Mouse (Mus musculus): ENCODE measurements around the gene BB287469. TPM values are rescaled to one million over a fixed set of nuclear protein-coding genes. Genes with fewer than 3 reads are reported as not detected.

BB287469 gene
- polyA plus RNA-seq (2015; fragmentation: Nextera tagmentation; extraction: Ambion mirVana) = not detected in 2 replicates

DNA sequence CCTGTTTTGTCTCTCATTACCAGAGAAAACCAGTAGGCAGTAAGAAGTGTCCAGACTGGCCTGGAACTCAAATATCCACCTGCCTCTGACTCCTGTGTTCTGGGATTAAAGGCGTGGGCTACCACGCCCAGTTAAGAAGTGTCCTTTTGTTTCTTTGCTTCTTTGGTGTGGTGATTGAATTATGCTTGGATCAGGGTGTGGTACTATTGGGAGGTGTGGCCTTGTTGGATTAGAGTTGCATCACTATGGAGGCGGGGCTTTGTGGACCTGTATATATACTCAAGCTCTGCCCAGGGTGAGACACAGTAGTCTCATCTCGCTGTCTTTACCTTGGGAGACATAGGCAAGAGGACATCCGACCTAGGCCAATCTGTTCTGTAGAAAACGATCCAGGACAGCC lies at the start of gene BB287469:
BB287469 (plus strand) TSS at position 301 of the 400 bp plus-strand sequence.

DNA sequence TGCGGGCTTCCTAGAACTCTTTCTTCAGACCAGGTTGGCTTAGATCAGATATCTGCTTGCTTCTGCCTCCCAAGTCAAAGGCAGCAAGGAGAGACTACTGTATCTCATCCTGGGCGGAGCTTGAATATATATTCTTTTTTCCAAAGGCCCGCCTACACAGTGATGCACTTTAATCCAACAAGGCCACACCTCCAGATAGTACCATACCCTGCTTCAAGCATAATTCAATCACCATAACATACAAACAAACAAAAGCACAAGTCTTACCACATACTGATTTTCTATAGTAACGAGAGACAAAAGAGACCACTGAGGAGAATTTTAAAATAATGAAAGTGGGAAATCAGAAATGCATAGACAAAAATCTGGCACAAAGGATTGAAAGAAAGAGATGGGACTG lies 40.7 kb upstream of the BB287469 start, which contains the start of gene Gm21319:
Gm21319 (minus strand) TSS at position 101 of the 400 bp plus-strand sequence.

DNA sequence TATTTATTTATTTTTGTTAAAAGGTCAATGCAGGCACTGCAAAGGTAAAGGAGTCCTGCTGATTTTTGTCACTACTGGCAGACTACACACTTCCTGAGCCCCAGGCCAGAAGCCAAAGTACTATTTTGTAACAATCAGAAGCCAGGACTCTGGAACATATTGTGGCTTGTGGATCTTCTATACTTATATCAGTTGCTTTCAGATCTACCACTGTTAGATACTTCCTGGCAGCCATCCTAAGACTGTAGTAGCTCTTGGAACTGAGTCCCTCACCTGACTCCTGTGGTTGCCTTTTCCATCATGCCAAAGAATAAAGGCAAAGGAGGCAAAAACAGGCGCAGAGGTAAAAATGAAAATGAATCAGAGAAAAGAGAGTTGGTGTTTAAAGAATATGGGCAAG lies 21.2 kb upstream of the BB287469 start, which contains the start of gene Gm21936:
Gm21936 (plus strand) TSS at position 301 of the 400 bp plus-strand sequence.

DNA sequence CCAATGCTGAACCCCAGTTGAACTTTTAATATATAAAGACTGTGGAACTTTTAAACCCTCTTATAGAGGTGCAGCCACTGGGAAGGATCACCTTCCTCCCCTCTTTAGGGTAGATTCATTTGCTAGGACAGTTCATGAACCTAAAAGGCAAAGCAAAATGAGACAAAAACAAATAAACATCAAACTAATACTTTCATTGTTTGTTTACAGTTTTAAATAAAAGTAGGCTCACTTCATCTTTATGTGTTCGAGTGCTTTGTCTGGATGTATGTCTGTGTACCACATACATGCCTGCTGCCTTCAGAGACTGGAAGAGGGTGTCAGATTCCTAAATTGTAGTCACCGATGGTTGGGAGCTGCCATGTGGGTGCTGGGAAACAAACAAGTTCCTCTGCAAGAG lies 25.9 kb downstream of the BB287469 start, which contains the start of gene Gm2001:
Gm2001 (minus strand) TSS at position 101 of the 400 bp plus-strand sequence.

Other genes with a start within 250 kb of the BB287469 start
- gene Oog1, start 213.9 kb upstream of the BB287469 start, polyA plus RNA-seq (2015; fragmentation: Nextera tagmentation; extraction: Ambion mirVana) = not detected in 2 replicates
- gene Gm4027, start 197.7 kb upstream of the BB287469 start, polyA plus RNA-seq (2015; fragmentation: Nextera tagmentation; extraction: Ambion mirVana) = not detected in 2 replicates
- not detected in 2 replicates for gene Gm16381, start 172.0 kb upstream of the BB287469 start, polyA plus RNA-seq (2015; fragmentation: Nextera tagmentation; extraction: Ambion mirVana)
- not detected in 2 replicates for gene Gm21319, start 40.8 kb upstream of the BB287469 start, polyA plus RNA-seq (2015; fragmentation: Nextera tagmentation; extraction: Ambion mirVana)
- gene Gm21936, start 21.1 kb upstream of the BB287469 start, polyA plus RNA-seq (2015; fragmentation: Nextera tagmentation; extraction: Ambion mirVana) = not detected in 2 replicates
- not detected in 2 replicates for gene Gm2001, start 25.8 kb downstream of the BB287469 start, polyA plus RNA-seq (2015; fragmentation: Nextera tagmentation; extraction: Ambion mirVana)
- gene Gm2016, start 57.5 kb downstream of the BB287469 start, polyA plus RNA-seq (2015; fragmentation: Nextera tagmentation; extraction: Ambion mirVana) = not detected in 2 replicates
- not detected in 2 replicates for gene Gm2022, start 78.8 kb downstream of the BB287469 start, polyA plus RNA-seq (2015; fragmentation: Nextera tagmentation; extraction: Ambion mirVana)
- gene Gm2035, start 103.3 kb downstream of the BB287469 start, polyA plus RNA-seq (2015; fragmentation: Nextera tagmentation; extraction: Ambion mirVana) = not detected in 2 replicates
- gene Gm2042, start 137.5 kb downstream of the BB287469 start, polyA plus RNA-seq (2015; fragmentation: Nextera tagmentation; extraction: Ambion mirVana) = not detected in 2 replicates
- gene Gm2075, start 195.3 kb downstream of the BB287469 start, polyA plus RNA-seq (2015; fragmentation: Nextera tagmentation; extraction: Ambion mirVana) = not detected in 2 replicates
- gene Gm6803, start 202.2 kb downstream of the BB287469 start, polyA plus RNA-seq (2015; fragmentation: Nextera tagmentation; extraction: Ambion mirVana) = not detected in 2 replicates
- gene Gm2056, start 210.4 kb downstream of the BB287469 start, polyA plus RNA-seq (2015; fragmentation: Nextera tagmentation; extraction: Ambion mirVana) = not detected in 2 replicates